Mouse (Mus musculus) megakaryocyte, embryonic 14.5 days (primary cell): Measurements from ENCODE around the gene Vps35l.

Experiments
- FLI1 ChIP-seq: IDR thresholded peaks from 2 replicates; pipeline ENCODE4 v1.6.1; 2012; ENCODE audit warnings: low read length, inconsistent platforms, mixed read lengths
- GATA1 ChIP-seq: IDR thresholded peaks from 3 replicates; pipeline ENCODE4 v1.6.1; 2012; ENCODE audit warnings: mixed read lengths, low read length, inconsistent platforms, borderline replicate concordance

DNA sequence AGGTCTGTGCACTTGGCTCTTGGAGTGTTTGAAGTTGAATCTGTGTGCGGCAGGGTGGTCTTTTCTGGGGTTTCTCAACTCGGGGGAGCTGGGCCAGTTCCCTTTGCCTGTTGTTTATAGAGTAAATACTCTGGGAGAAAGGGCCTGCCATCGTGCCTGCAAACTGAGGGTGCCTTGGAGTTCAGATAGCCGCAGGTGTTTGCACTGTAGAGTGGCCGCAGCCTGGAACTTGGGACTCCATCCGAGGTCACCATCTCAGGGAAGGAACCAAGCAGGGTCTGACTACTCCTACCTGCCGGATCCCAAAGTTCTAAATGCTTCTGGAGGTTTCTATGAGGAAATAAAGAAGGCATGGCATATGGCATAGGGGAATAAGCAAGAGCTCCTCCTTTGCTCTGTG lies 15.7 kb downstream of the Vps35l start:
- TF ChIP-seq FLI1: no peak
- no peak for TF ChIP-seq GATA1
